Mouse (Mus musculus): ENCODE data around the gene Hist2h2ab. TPM values are rescaled to one million over a fixed set of nuclear protein-coding genes. Genes with fewer than 3 reads are reported as not detected.
A peak's percentile ranks its signal among the peaks of the same experiment; 100 is the strongest.
"Not testable (repeated sequence)": the region's sequence is repeated elsewhere in the genome, so short reads cannot be mapped to it uniquely, and the experiment has no call there.

The Hist2h2ab gene
- polyA plus RNA-seq, 1 experiment from 2014 or later: not detected

GRCm38 (mm10) chr3:96219191-96219641, 449 bp upstream of the Hist2h2ab start:
- under 1% methylated on average over 12 of the region's 12 CpGs for WGBS
- Histone ChIP-seq H3K4me3 (peak overlapping the region; percentile 69), H3K27me3 (ENCODE audit: poor library complexity, severe bottlenecking) (no peaks in the 10 kb centered on the region), H3K9me3 (no peaks in the 10 kb centered on the region), H3K4me1 (peaks cover 60% of the 10 kb centered on the region), H3K27ac (peak overlapping the region; percentile 95), H3K36me3 (replicated peaks) (no peaks in the 10 kb centered on the region)
- peak; percentile 54 for DNase-seq (ENCODE audit: extremely low spot score, low spot score)

- not testable (repeated sequence) for H3K9me3 ChIP-seq; H3K36me3 ChIP-seq (replicated peaks); H3K27me3 ChIP-seq (ENCODE audit: poor library complexity, severe bottlenecking)
- H3K4me1 ChIP-seq: peaks cover 70% of the 10 kb centered on the region
- peak overlapping the region; percentile 69 for H3K4me3 ChIP-seq
- under 1% methylated on average over 43 of the region's 47 CpGs for WGBS
- peak overlapping the region; percentile 95 for H3K27ac ChIP-seq
- DNase-seq (ENCODE audit: extremely low spot score, low spot score): peak; percentile 60
Measured at GRCm38 (mm10) chr3:96220131-96220764, 583 bp downstream of the Hist2h2ab start.

- peak within 1 kb of the TSS; percentile 69 for H3K4me3 ChIP-seq
- no peaks in the 10 kb centered on the region for H3K9me3 ChIP-seq
- peak; percentile 84 for DNase-seq (ENCODE audit: extremely low spot score, low spot score)
- H3K4me1 ChIP-seq: peaks cover 73% of the 10 kb centered on the region
- H3K27me3 ChIP-seq (ENCODE audit: poor library complexity, severe bottlenecking): no peaks in the 10 kb centered on the region
- H3K36me3 ChIP-seq (replicated peaks): no peaks in the 10 kb centered on the region
- H3K27ac ChIP-seq: peak within 1 kb of the TSS; percentile 95
- under 1% methylated on average over 43 of the region's 43 CpGs for WGBS
Measured at GRCm38 (mm10) chr3:96220765-96221639, 1.3 kb downstream of the Hist2h2ab start, which contains the start of the genes Hist2h2ac and Hist2h2be. TSS of gene Hist2h2ac (minus strand) at chr3:96220880. TSS of gene Hist2h2be (plus strand) at chr3:96221119.

GRCm38 (mm10) chr3:96221640-96222038, 2.0 kb downstream of the Hist2h2ab start:
- WGBS: 17% methylated on average over 9 of the region's 9 CpGs
- peaks cover 74% of the 10 kb centered on the region for H3K4me1 ChIP-seq
- DNase-seq (ENCODE audit: extremely low spot score, low spot score): peak; percentile 30

GRCm38 (mm10) chr3:96222774-96223173, 3.1 kb downstream of the Hist2h2ab start:
- H3K27ac ChIP-seq: peak overlapping the region; percentile 95; the same call in 1 of the 2 replicates
- H3K27me3 ChIP-seq (ENCODE audit: poor library complexity, severe bottlenecking): no peaks in the 10 kb centered on the region
- WGBS: 95% methylated on average over 4 of the region's 4 CpGs
- no peaks in the 10 kb centered on the region for H3K9me3 ChIP-seq
- DNase-seq (ENCODE audit: extremely low spot score, low spot score): no peak
- H3K4me3 ChIP-seq: peak overlapping the region; percentile 69
- H3K36me3 ChIP-seq (replicated peaks): no peaks in the 10 kb centered on the region
- peaks cover 82% of the 10 kb centered on the region for H3K4me1 ChIP-seq

More at GRCm38 (mm10) chr3:96221640-96222038, 2.0 kb downstream of the Hist2h2ab start:
- H3K27me3 ChIP-seq (ENCODE audit: poor library complexity, severe bottlenecking): no peaks in the 10 kb centered on the region
- H3K9me3 ChIP-seq: no peaks in the 10 kb centered on the region
- no peaks in the 10 kb centered on the region for H3K36me3 ChIP-seq (replicated peaks)
- peak overlapping the region; percentile 95 for H3K27ac ChIP-seq
- H3K4me3 ChIP-seq: peak overlapping the region; percentile 69

GRCm38 (mm10) chr3:96225421-96225820, 5.8 kb downstream of the Hist2h2ab start:
- peak overlapping the region; percentile 20; the same call in 1 of the 2 replicates for H3K4me3 ChIP-seq
- WGBS: 9% methylated on average over 2 of the region's 2 CpGs
- peak overlapping the region; percentile 74 for H3K27ac ChIP-seq
- peaks cover 68% of the 10 kb centered on the region for H3K4me1 ChIP-seq
- no peaks in the 10 kb centered on the region for H3K9me3 ChIP-seq
- no peaks in the 10 kb centered on the region for H3K36me3 ChIP-seq (replicated peaks)
- H3K27me3 ChIP-seq (ENCODE audit: poor library complexity, severe bottlenecking): no peaks in the 10 kb centered on the region
- DNase-seq (ENCODE audit: extremely low spot score, low spot score): no peak

GRCm38 (mm10) chr3:96226695-96227648, 7.3 kb downstream of the Hist2h2ab start:
- 72% methylated on average over 8 of the region's 8 CpGs for WGBS
- Histone ChIP-seq H3K27ac (peak overlapping the region; percentile 30; the same call in 1 of the 2 replicates), H3K4me3 (no peak overlapping the region; the same call in 1 of the 2 replicates), H3K9me3 (no peaks in the 10 kb centered on the region), H3K36me3 (replicated peaks) (no peaks in the 10 kb centered on the region), H3K4me1 (peaks cover 58% of the 10 kb centered on the region), H3K27me3 (ENCODE audit: poor library complexity, severe bottlenecking) (no peaks in the 10 kb centered on the region)
- no peak for DNase-seq (ENCODE audit: extremely low spot score, low spot score)

- no peaks in the 10 kb centered on the region for H3K36me3 ChIP-seq (replicated peaks)
- H3K27ac ChIP-seq: no peak overlapping the region
- no peaks in the 10 kb centered on the region for H3K27me3 ChIP-seq (ENCODE audit: poor library complexity, severe bottlenecking)
- H3K9me3 ChIP-seq: no peaks in the 10 kb centered on the region
- H3K4me3 ChIP-seq: no peak overlapping the region
- DNase-seq (ENCODE audit: extremely low spot score, low spot score): no peak
- WGBS: 85% methylated on average over 2 of the region's 2 CpGs
- H3K4me1 ChIP-seq: peaks cover 39% of the 10 kb centered on the region
Measured at GRCm38 (mm10) chr3:96228828-96229227, 9.2 kb downstream of the Hist2h2ab start.

GRCm38 (mm10) chr3:96230404-96230803, 10.7 kb downstream of the Hist2h2ab start:
- 77% methylated on average over 2 of the region's 2 CpGs for WGBS
- Histone ChIP-seq H3K36me3 (replicated peaks) (no peaks in the 10 kb centered on the region), H3K9me3 (no peaks in the 10 kb centered on the region), H3K27me3 (ENCODE audit: poor library complexity, severe bottlenecking) (no peaks in the 10 kb centered on the region), H3K4me3 (no peak overlapping the region), H3K4me1 (peaks cover 23% of the 10 kb centered on the region), H3K27ac (no peak overlapping the region)
- DNase-seq (ENCODE audit: extremely low spot score, low spot score): no peak

GRCm38 (mm10) chr3:96230910-96231757, 11.5 kb downstream of the Hist2h2ab start:
- Histone ChIP-seq H3K36me3 (replicated peaks) (no peaks in the 10 kb centered on the region), H3K4me3 (no peak overlapping the region), H3K27me3 (ENCODE audit: poor library complexity, severe bottlenecking) (no peaks in the 10 kb centered on the region), H3K9me3 (no peaks in the 10 kb centered on the region), H3K4me1 (peaks cover 16% of the 10 kb centered on the region), H3K27ac (no peak overlapping the region)
- no peak for DNase-seq (ENCODE audit: extremely low spot score, low spot score)
- 81% methylated on average over 4 of the region's 4 CpGs for WGBS

GRCm38 (mm10) chr3:96231758-96232120, 12.1 kb downstream of the Hist2h2ab start:
- Histone ChIP-seq H3K36me3 (replicated peaks) (no peaks in the 10 kb centered on the region), H3K27me3 (ENCODE audit: poor library complexity, severe bottlenecking) (no peaks in the 10 kb centered on the region), H3K4me1 (peaks cover 13% of the 10 kb centered on the region), H3K4me3 (no peak overlapping the region), H3K9me3 (no peaks in the 10 kb centered on the region), H3K27ac (no peak overlapping the region)
- DNase-seq (ENCODE audit: extremely low spot score, low spot score): no peak
- 69% methylated on average over 2 of the region's 2 CpGs for WGBS

All from forebrain, embryonic 10.5 days (tissue).